Mouse (Mus musculus) embryonic facial prominence, embryonic 15.5 days (tissue): ENCODE results near the gene Ctcf. TPM values are rescaled to one million over a fixed set of nuclear protein-coding genes. Genes with fewer than 3 reads are reported as not detected.
A peak's percentile ranks its signal among the peaks of the same experiment; 100 is the strongest.

ENCODE experiments used
- ATAC-seq: fragments of 200-750 bp; cut with Nextera tagmentation; 2 replicates; pipeline ENCODE4 v1.8.0; 2017; ENCODE audit warnings: low read depth, moderate TSS enrichment; ENCODE audit not compliant: insufficient number of reproducible peaks, low FRiP score, low TSS enrichment
- H3K27ac ChIP-seq: fragments of 300-500 bp; sonication (generic); replicated peaks from 2 replicates; pipeline ENCODE4 v1.5.1; 2015; ENCODE audit warnings: mild to moderate bottlenecking, inconsistent platforms
- H3K27me3 ChIP-seq: fragments of 300-500 bp; sonication (generic); 2 replicates; pipeline ENCODE4 v1.6.1; 2015; ENCODE audit warnings: inconsistent platforms
- H3K36me3 ChIP-seq: fragments of 300-500 bp; sonication (generic); 2 replicates; pipeline ENCODE4 v1.6.1; 2015; ENCODE audit warnings: mild to moderate bottlenecking, inconsistent platforms
- H3K4me1 ChIP-seq: fragments of 300-500 bp; sonication (generic); 2 replicates; pipeline ENCODE4 v1.6.1; 2015; ENCODE audit warnings: inconsistent platforms
- H3K4me2 ChIP-seq: fragments of 300-500 bp; sonication (generic); replicated peaks from 2 replicates; pipeline ENCODE4 v1.6.1; 2015; ENCODE audit warnings: mild to moderate bottlenecking, inconsistent platforms
- H3K4me3 ChIP-seq: fragments of 300-500 bp; sonication (generic); replicated peaks from 2 replicates; pipeline ENCODE4 v1.5.1; 2015; ENCODE audit warnings: mild to moderate bottlenecking, inconsistent platforms
- H3K9ac ChIP-seq: fragments of 300-500 bp; sonication (generic); 2 replicates; pipeline ENCODE4 v1.6.1; 2015; ENCODE audit warnings: inconsistent platforms
- H3K9me3 ChIP-seq: fragments of 300-500 bp; sonication (generic); replicated peaks from 2 replicates; pipeline ENCODE4 v1.6.1; 2016; ENCODE audit warnings: inconsistent platforms
- WGBS: fragments of 180-500 bp; shearing (Covaris S2); methylation state at CpG from one replicate; pipeline ENCODE4 v1.1.7; 2015; 5-methylcytosine and 5-hydroxymethylcytosine counted together
- polyA plus RNA-seq: library from polyadenylated mRNA; unstranded; fragments of >200 nt; fragmentation: Nextera tagmentation; extraction: Ambion mirVana; gene quantifications from 2 replicates; pipeline ENCODE4 v1.2.1, GENCODE M21; 2015

Ctcf gene
- polyA plus RNA-seq, 1 experiment from 2014 or later, result 122 TPM

DNA sequence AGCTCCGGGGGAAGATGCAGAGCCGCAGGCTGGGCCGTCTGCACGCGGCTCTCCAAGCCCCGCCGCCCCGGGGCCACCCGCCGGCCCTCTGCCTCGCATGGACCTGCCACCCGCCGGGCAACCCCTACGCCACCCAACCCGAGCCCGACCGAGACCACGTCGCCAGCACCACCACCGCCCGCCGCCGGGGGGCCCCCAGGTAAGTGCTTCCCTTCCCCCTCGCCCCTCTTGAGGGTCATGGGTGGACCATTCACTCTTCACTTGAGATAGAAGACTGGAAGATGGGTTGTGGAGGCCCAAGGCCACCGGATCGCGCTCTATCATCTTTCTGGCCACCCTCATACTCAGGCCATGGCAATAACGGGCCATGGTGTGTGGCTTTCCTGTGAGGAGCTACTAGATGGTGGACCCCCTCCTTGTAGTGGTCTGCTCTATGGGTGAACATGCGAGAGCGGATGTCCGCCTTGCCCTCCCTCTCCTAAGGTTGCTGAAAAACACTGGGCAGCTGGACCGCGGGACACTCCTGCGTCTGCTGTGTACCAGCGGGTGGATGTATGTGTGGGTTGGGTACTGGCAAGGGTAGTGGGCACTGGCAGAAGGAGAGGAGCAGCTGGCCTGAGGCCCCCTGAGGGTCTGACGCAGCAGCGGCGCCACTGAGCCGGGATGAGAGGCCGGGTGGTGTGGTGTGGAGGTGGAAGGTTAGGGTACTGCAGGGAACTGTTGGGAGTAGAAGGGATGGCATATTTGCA lies 57.9 kb downstream of the Ctcf start:
- H3K9ac ChIP-seq, result no peak overlapping the region; the same call in 1 of the 2 replicates
- H3K4me1 ChIP-seq, result peaks cover 11% of the 10 kb centered on the region
- H3K9me3 ChIP-seq, result no peaks in the 10 kb centered on the region
- peaks cover 21% of the 10 kb centered on the region for H3K36me3 ChIP-seq
- 0 out of 2 replicates have a peak, but pooled peaks cover 4% of the 10 kb centered on the region for H3K27me3 ChIP-seq
- H3K27ac ChIP-seq, result no peak overlapping the region
- WGBS, result 9% methylated on average over 40 of the region's 40 CpGs
- peak overlapping the region; percentile 49 for H3K4me3 ChIP-seq
- peak overlapping the region; percentile 97 for H3K4me2 ChIP-seq
- ATAC-seq, result no peak

DNA sequence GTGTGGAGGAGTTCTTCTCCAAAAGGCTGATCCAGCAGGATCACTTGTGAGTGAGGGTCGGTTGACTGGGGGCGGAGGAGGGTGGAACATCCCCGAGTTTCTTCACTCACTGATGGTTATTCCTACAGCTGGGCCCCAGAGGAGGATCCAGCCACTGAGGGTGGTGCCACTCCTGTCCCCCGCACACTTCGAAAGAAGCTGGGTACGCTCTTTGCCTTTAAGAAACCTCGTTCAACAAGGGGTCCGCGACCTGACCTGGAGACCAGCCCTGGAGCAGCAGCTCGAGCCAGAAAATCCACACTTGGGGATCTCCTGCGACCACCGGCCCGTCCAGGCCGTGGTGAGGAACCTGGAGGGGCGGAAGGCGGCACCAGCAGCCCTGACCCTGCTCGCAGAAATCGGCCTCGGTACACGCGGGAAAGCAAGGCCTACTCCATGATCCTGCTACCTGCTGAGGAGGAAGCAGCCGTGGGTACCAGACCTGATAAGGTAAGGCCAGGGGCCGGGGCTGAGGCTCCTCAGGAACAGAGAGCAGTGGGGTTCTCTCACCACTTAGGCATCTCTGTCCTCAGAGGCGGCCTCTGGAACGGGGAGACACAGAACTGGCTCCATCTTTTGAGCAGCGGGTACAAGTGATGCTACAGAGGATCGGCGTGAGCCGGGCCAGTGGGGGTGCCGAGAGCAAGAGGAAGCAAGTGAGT lies 58.9 kb downstream of the Ctcf start:
- WGBS, result 78% methylated on average over 30 of the region's 30 CpGs
- Histone ChIP-seq H3K4me3 (no peak overlapping the region), H3K36me3 (peaks cover 21% of the 10 kb centered on the region), H3K27me3 (0 out of 2 replicates have a peak, but pooled peaks cover 4% of the 10 kb centered on the region), H3K9ac (no peak overlapping the region), H3K4me1 (peaks cover 22% of the 10 kb centered on the region), H3K9me3 (no peaks in the 10 kb centered on the region), H3K4me2 (no peak overlapping the region), H3K27ac (no peak overlapping the region)
- no peak for ATAC-seq

DNA sequence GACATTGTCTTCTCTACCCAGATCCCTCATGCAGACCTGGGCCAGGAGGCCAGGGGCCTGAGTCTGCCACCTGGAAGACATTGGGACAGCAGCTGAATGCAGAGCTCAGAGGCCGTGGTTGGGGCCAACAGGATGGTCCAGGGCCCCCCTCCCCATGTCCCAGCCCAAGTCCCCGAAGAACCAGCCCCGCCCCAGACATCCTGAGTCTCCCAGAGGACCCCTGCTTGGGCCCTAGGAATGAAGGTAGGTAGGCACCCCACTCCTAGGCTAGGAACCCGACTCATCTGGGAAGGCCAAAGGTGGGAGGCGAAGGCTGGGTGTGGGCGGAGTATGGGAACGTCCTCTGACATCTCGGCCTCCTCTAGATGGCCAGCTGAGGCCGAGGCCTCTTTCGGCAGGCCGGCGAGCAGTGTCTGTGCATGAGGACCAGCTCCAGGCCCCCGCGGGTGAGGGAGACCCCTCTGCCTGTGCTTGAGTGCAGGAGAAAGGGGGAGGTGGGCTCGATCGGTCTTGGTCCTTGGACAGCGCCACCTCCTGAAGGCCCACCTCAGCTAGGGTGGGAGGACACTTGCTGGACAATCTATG lies 60.9 kb downstream of the Ctcf start:
- peaks cover 33% of the 10 kb centered on the region for H3K4me1 ChIP-seq
- no peaks in the 10 kb centered on the region for H3K9me3 ChIP-seq
- WGBS, result 91% methylated on average over 17 of the region's 17 CpGs
- H3K4me3 ChIP-seq, result no peak overlapping the region
- H3K36me3 ChIP-seq, result peaks cover 21% of the 10 kb centered on the region
- no peak overlapping the region for H3K9ac ChIP-seq
- ATAC-seq, result no peak
- H3K27ac ChIP-seq, result no peak overlapping the region
- H3K4me2 ChIP-seq, result no peak overlapping the region
- 0 out of 2 replicates have a peak, but pooled peaks cover 4% of the 10 kb centered on the region for H3K27me3 ChIP-seq

DNA sequence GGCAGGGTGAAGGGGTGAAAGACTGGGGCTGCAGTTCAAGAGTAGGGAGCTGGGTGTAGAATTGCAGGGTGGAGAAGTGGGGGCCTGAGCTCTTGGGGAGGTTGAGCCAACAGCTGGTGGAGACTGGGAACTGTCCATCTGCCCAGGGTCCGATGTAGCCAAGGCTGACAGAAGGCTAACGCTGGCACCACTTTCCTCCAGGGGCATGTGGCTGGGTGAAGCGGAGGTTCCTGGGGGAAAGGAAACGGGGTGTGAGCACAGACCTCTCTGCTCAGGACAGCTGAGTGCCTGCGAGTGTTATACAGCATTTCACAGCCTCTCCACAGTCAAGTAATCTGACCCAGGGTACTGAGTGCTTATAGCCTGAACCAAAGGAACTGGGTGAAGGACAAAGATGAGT lies 62.4 kb downstream of the Ctcf start:
- Histone ChIP-seq H3K27ac (no peak overlapping the region), H3K9me3 (no peaks in the 10 kb centered on the region)

DNA sequence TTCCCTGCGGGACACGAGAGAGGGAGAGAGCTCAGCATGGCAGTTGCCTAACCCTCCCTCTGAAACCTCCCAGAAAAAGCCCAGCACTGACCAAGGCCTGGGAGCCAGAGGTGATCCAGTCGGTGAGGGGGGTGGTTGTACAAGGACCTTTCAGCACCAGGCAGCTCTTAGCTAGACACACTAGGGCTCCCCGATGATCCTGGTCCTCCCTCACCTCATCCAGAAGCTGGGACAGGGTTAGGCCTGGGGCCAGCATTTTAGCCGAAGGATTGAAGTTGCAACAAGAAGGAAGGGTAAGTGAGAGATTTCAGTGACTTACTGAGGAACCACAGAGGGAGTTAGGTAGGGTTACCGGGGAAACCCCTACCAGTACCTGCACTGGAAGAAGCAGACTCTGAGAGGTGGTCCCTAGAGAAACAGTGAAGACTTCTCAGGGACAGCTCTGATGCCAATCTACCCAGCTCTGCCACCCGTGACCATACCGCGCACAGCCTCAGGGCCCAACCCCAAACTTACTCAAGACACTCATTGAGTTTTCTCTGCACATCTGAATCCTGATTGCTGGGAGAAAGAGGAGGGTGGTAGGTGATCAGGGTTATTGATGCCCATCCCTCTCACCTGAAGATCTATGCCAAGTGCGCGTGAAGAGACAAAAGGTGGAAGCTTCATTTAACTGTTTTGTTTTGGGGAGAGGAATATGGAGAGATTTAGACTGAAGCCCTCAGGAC lies 63.3 kb downstream of the Ctcf start:
- Histone ChIP-seq H3K4me2 (peak overlapping the region; percentile 93), H3K36me3 (peaks cover 41% of the 10 kb centered on the region), H3K9me3 (no peaks in the 10 kb centered on the region), H3K27me3 (no peaks in the 10 kb centered on the region), H3K4me1 (peaks cover 23% of the 10 kb centered on the region), H3K9ac (peak overlapping the region; percentile 52; the same call in 1 of the 2 replicates), H3K4me3 (peak overlapping the region; percentile 71), H3K27ac (no peak overlapping the region)
- no peak for ATAC-seq
- WGBS, result 87% methylated on average over 11 of the region's 11 CpGs

More for the DNA sequence above, 62.4 kb downstream of the Ctcf start:
- peaks cover 31% of the 10 kb centered on the region for H3K4me1 ChIP-seq
- no peak overlapping the region for H3K4me3 ChIP-seq
- H3K9ac ChIP-seq, result no peak overlapping the region
- H3K27me3 ChIP-seq, result 0 out of 2 replicates have a peak, but pooled peaks cover 4% of the 10 kb centered on the region
- peaks cover 32% of the 10 kb centered on the region for H3K36me3 ChIP-seq
- ATAC-seq, result no peak
- WGBS, result 83% methylated on average over 5 of the region's 5 CpGs
- no peak overlapping the region for H3K4me2 ChIP-seq

DNA sequence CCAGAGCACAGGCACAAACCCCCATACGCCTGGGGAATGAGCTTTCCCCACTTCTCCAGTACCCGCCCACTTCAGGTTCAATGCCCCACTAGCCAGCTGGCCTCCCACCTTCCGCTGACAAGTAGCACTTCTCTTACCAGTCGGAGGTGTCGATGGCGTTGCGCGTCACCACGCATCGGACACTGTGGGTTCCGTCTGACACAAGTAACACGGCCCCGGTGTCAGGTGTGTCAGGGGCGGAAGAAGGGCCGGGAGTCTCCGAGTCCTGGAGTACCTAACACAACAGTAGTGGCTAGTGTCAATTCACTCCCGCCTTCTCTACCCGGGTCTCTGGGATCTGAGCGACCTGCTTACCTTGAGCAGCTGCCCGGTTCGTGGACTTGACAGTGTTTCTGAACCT lies 64.2 kb downstream of the Ctcf start:
- Histone ChIP-seq H3K9ac (peak overlapping the region; percentile 52), H3K36me3 (peaks cover 42% of the 10 kb centered on the region), H3K27ac (peak overlapping the region; percentile 96)

DNA sequence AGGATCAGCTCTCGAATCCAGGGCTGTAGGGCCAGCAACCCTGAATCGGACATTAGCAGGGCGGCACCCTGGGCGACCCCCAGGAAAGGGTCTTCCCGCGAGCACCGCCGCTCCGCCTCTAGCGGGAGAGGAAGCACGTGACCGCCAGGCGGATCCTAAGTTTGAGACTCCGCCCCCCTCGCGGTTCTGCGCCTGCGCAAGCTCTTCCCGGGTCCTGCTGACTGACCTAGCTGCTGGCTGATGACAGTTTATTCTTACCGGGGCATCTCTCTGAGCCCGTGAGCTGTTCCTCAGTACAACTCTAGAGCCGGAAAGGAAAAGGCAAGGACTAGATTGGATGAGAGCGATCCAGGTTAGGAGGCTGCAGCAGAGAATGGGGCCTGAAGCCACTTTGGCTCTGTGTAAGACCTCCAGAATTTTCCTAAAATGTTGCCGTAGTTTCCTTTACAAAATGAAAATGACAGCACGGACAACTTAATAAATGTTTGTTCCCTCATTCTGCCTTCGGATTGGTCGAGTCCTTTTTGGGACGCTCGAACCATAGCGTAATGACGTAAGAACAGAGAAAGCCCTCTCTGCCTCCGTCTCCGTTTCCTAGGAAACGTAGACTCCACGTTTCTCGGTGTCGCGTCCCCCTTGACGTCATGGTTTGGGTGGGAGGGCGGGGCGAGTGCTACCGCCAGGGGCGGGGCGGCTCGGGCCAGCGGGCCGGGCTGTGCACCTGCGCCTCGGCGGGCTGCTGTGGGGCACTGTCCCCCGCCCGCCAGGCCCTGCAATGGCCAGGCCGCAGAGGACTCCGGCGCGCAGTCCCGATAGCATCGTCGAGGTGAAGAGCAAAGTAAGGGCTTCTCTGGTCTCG lies 64.8 kb downstream of the Ctcf start, which contains the start of the genes Acd and Pard6a:
Acd (minus strand) TSS at position 137 of the 859 bp plus-strand sequence.
Pard6a (plus strand) TSS at position 183 of the 859 bp plus-strand sequence.
- under 1% methylated on average over 60 of the region's 60 CpGs for WGBS
- Histone ChIP-seq H3K4me1 (peaks cover 25% of the 10 kb centered on the region), H3K9me3 (no peaks in the 10 kb centered on the region), H3K27ac (peak within 1 kb of the TSS; percentile 96), H3K36me3 (peaks cover 42% of the 10 kb centered on the region), H3K4me2 (peak within 1 kb of the TSS; percentile 93), H3K9ac (peak within 1 kb of the TSS; percentile 52), H3K27me3 (no peaks in the 10 kb centered on the region), H3K4me3 (peak within 1 kb of the TSS; percentile 71)
- peak; percentile 81 for ATAC-seq

More for the DNA sequence above, 64.2 kb downstream of the Ctcf start:
- Histone ChIP-seq H3K4me2 (peak overlapping the region; percentile 93), H3K27me3 (no peaks in the 10 kb centered on the region), H3K9me3 (no peaks in the 10 kb centered on the region), H3K4me3 (peak overlapping the region; percentile 71), H3K4me1 (peaks cover 23% of the 10 kb centered on the region)
- WGBS, result 0% methylated on average over 21 of the region's 21 CpGs
- ATAC-seq, result peak; percentile 37

DNA sequence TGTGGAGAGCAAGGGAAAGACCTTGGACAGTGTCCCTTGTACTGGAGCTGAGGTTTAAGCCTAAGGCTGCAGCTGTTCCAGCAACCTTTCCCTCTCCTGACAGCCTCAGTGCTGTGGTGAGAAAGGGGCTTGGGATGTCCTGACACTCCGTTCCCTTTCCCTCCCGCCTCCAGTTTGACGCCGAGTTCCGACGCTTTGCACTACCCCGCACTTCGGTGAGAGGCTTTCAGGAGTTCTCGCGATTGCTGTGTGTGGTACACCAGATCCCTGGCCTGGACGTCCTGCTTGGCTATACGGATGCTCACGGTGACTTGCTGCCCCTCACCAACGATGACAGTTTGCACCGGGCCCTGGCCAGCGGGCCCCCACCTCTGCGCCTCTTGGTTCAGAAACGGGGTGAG lies 65.6 kb downstream of the Ctcf start:
- peak overlapping the region; percentile 96; the same call in 1 of the 2 replicates for H3K27ac ChIP-seq
- H3K9me3 ChIP-seq, result no peaks in the 10 kb centered on the region
- peak overlapping the region; percentile 93 for H3K4me2 ChIP-seq
- WGBS, result 41% methylated on average over 18 of the region's 18 CpGs
- peaks cover 41% of the 10 kb centered on the region for H3K36me3 ChIP-seq
- peaks cover 31% of the 10 kb centered on the region for H3K4me1 ChIP-seq
- peak overlapping the region; percentile 71 for H3K4me3 ChIP-seq
- peak overlapping the region; percentile 44 for H3K9ac ChIP-seq
- no peak for ATAC-seq
- H3K27me3 ChIP-seq, result no peaks in the 10 kb centered on the region

DNA sequence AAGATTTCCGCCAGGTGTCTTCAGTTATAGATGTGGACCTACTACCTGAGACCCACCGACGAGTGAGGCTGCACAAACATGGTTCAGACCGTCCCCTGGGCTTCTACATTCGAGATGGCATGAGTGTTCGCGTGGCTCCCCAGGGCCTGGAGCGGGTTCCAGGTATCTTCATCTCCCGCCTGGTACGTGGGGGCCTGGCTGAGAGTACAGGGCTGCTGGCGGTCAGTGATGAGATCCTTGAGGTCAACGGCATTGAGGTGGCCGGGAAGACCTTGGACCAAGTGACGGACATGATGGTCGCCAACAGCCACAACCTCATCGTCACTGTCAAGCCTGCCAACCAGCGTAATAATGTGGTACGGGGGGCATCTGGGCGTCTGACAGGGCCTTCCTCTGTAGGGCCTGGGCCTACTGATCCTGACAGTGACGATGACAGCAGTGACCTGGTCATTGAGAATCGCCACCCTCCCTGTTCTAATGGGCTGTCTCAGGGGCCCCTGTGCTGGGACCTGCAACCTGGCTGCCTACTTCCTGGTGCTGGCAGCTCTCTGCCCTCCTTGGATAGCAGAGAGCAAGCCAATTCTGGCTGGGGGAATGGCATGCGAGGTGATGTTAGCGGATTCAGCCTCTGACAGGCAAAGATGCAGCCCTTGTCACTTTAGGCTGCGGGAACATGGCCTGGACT lies 66.5 kb downstream of the Ctcf start:
- Histone ChIP-seq H3K9me3 (no peaks in the 10 kb centered on the region), H3K4me1 (peaks cover 37% of the 10 kb centered on the region), H3K4me3 (no peak overlapping the region), H3K27ac (no peak overlapping the region), H3K4me2 (peak overlapping the region; percentile 93; the same call in 1 of the 2 replicates), H3K27me3 (no peaks in the 10 kb centered on the region), H3K9ac (no peak overlapping the region), H3K36me3 (peaks cover 33% of the 10 kb centered on the region)
- WGBS, result 89% methylated on average over 24 of the region's 24 CpGs
- ATAC-seq, result no peak
